Mouse (Mus musculus) liver, postnatal 0 days (tissue): ENCODE results near the gene Tph1.

Experiments used
- CTCF ChIP-seq: sonication (generic); IDR thresholded peaks from 2 replicates; pipeline ENCODE4 v1.5.1; 2016; ENCODE audit warnings: antibody characterized with exemption, low read depth
- EP300 ChIP-seq: IDR thresholded peaks from 2 replicates; pipeline ENCODE4 v1.6.1; 2016; ENCODE audit warnings: antibody characterized with exemption, low read depth, mild to moderate bottlenecking

DNA sequence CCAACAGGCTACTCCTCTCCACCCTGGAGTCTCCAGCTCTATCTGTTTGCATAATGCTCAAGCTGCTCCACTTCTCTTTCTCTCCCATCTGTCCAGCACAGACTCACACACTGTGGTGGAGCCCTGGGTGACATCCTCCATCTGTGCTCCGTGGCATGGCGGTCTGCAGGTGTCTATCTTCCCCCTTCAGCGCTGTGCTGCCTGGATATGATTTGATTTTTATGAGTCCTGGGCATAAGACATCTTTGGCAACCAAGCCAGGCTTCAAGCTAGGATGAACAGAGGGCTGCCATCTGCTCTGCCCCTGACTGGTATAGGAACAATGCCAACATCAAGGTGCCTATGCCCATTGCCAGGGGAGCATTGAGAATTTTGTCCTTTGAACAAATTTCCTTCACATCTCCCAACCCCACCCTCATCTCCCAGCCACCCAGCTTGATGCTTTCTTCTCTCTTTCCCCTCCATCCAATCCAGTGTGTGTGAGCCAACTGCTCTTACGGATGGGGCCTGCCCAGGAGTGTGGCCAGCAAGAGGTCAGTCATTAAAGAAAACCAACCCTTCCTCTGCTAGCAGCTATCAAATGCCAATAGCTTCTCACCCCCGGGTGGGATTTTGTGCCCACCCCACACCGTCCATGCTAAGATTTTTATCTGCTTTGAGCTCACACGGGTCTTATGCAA is 46.4 kb upstream of the Tph1 start:
- TF ChIP-seq CTCF = no peak
- no peak for TF ChIP-seq EP300
